Mouse (Mus musculus) right cerebral cortex, postnatal 14 days (tissue): ENCODE measurements around the gene Celf5.
"Not testable (repeated sequence)": the region's sequence is repeated elsewhere in the genome, so short reads cannot be mapped to it uniquely, and the experiment has no call there.

Experiments
- DNase-seq: peaks from one replicate; pipeline ENCODE4 v3.0.0; 2022

Gene Celf5

GRCm38 (mm10) chr10:81450641-81451364 is 31.7 kb downstream of the Celf5 start:
- DNase-seq: no peak

- DNase-seq: peak; percentile 80
Measured at GRCm38 (mm10) chr10:81450140-81450539, 32.4 kb downstream of the Celf5 start.

- not testable (repeated sequence) for DNase-seq
Measured at GRCm38 (mm10) chr10:81445516-81445915, 37.0 kb downstream of the Celf5 start.

- DNase-seq: no peak
Measured at GRCm38 (mm10) chr10:81441019-81441418, 41.5 kb downstream of the Celf5 start.

- DNase-seq: peak; percentile 77
Measured at GRCm38 (mm10) chr10:81435436-81435835, 47.1 kb downstream of the Celf5 start.

GRCm38 (mm10) chr10:81434361-81435263 is 47.9 kb downstream of the Celf5 start:
- peak; percentile 9 for DNase-seq

- DNase-seq: peak; percentile 21
Measured at GRCm38 (mm10) chr10:81433541-81434289, 48.8 kb downstream of the Celf5 start.

GRCm38 (mm10) chr10:81432868-81433262 is 49.6 kb downstream of the Celf5 start:
- DNase-seq: peak; percentile 88

GRCm38 (mm10) chr10:81432169-81432867 is 50.2 kb downstream of the Celf5 start:
- peak; percentile 23 for DNase-seq

GRCm38 (mm10) chr10:81431526-81432168 is 50.9 kb downstream of the Celf5 start:
- DNase-seq: peak; percentile 46

- peak; percentile 74 for DNase-seq
Measured at GRCm38 (mm10) chr10:81430831-81431525, 51.5 kb downstream of the Celf5 start.

- DNase-seq: peak; percentile 86
Measured at GRCm38 (mm10) chr10:81430141-81430830, 52.2 kb downstream of the Celf5 start.

GRCm38 (mm10) chr10:81429605-81430061 is 52.9 kb downstream of the Celf5 start:
- peak; percentile 66 for DNase-seq

- DNase-seq: peak; percentile 8
Measured at GRCm38 (mm10) chr10:81429092-81429491, 53.4 kb downstream of the Celf5 start.

GRCm38 (mm10) chr10:81428507-81428870 is 54.0 kb downstream of the Celf5 start:
- no peak for DNase-seq

- peak; percentile 6 for DNase-seq
Measured at GRCm38 (mm10) chr10:81427804-81428506, 54.6 kb downstream of the Celf5 start.

GRCm38 (mm10) chr10:81427327-81427726 is 55.2 kb downstream of the Celf5 start:
- DNase-seq: no peak

- peak; percentile 67 for DNase-seq
Measured at GRCm38 (mm10) chr10:81426897-81427296, 55.6 kb downstream of the Celf5 start.

GRCm38 (mm10) chr10:81426081-81426671 is 56.3 kb downstream of the Celf5 start:
- DNase-seq: peak; percentile 49
